Mouse (Mus musculus) neural tube, embryonic 12.5 days (tissue): Measurements from ENCODE around the gene Ghrhr. TPM values are rescaled to one million over a fixed set of nuclear protein-coding genes. Genes with fewer than 3 reads are reported as not detected.
A peak's percentile ranks its signal among the peaks of the same experiment; 100 is the strongest.

Experiments
- ATAC-seq: fragments of 200-750 bp; cut with Nextera tagmentation; 2 replicates; pipeline ENCODE4 v1.8.0; 2017; ENCODE audit warnings: low read depth, mild to moderate bottlenecking, moderate TSS enrichment, moderate library complexity; ENCODE audit not compliant: low FRiP score
- H3K27ac ChIP-seq: fragments of 300-500 bp; sonication (generic); 2 replicates; pipeline ENCODE4 v1.5.1; 2016
- H3K27me3 ChIP-seq: fragments of 300-500 bp; sonication (generic); replicated peaks from 2 replicates; pipeline ENCODE4 v1.6.1; 2016; ENCODE audit warnings: mild to moderate bottlenecking
- H3K36me3 ChIP-seq: fragments of 300-500 bp; sonication (generic); 2 replicates; pipeline ENCODE4 v1.6.1; 2016; ENCODE audit warnings: mild to moderate bottlenecking
- H3K4me1 ChIP-seq: fragments of 300-500 bp; sonication (generic); 2 replicates; pipeline ENCODE4 v1.6.1; 2016
- H3K4me2 ChIP-seq: fragments of 300-500 bp; sonication (generic); replicated peaks from 2 replicates; pipeline ENCODE4 v1.6.1; 2016; ENCODE audit warnings: mild to moderate bottlenecking
- H3K4me3 ChIP-seq: fragments of 300-500 bp; sonication (generic); 2 replicates; pipeline ENCODE4 v1.5.1; 2016
- H3K9ac ChIP-seq: fragments of 300-500 bp; sonication (generic); 2 replicates; pipeline ENCODE4 v1.6.1; 2016; ENCODE audit warnings: mild to moderate bottlenecking
- H3K9me3 ChIP-seq: fragments of 300-500 bp; sonication (generic); 2 replicates; pipeline ENCODE4 v1.6.1; 2016; ENCODE audit warnings: mild to moderate bottlenecking
- WGBS: fragments of 180-500 bp; shearing (Covaris S2); methylation state at CpG from one replicate; pipeline ENCODE4 v1.1.7; 2016; 5-methylcytosine and 5-hydroxymethylcytosine counted together
- polyA plus RNA-seq: library from polyadenylated mRNA; unstranded; fragments of >200 nt; fragmentation: Nextera tagmentation; extraction: Ambion mirVana; gene quantifications from 2 replicates; pipeline ENCODE4 v1.2.1, GENCODE M21; 2016

Ghrhr gene
- polyA plus RNA-seq, 1 experiment from 2014 or later: not detected

GRCm38 (mm10) chr6:55435266-55436159 lies 59.4 kb downstream of the Ghrhr start:
- peak; percentile 84 for ATAC-seq
- Histone ChIP-seq H3K36me3 (no peaks in the 10 kb centered on the region), H3K4me1 (peaks cover 30% of the 10 kb centered on the region), H3K9ac (no peak overlapping the region), H3K27me3 (no peaks in the 10 kb centered on the region), H3K27ac (no peak overlapping the region), H3K4me3 (no peak overlapping the region), H3K9me3 (no peaks in the 10 kb centered on the region), H3K4me2 (no peak overlapping the region)
- WGBS: 42% methylated on average over 8 of the region's 8 CpGs

- WGBS: 61% methylated on average over 3 of the region's 3 CpGs
- no peak for ATAC-seq
- H3K36me3 ChIP-seq: no peaks in the 10 kb centered on the region
- no peak overlapping the region for H3K4me3 ChIP-seq
- H3K27ac ChIP-seq: no peak overlapping the region
- peaks cover 30% of the 10 kb centered on the region for H3K4me1 ChIP-seq
- no peaks in the 10 kb centered on the region for H3K9me3 ChIP-seq
- H3K9ac ChIP-seq: no peak overlapping the region
- H3K27me3 ChIP-seq: no peaks in the 10 kb centered on the region
- H3K4me2 ChIP-seq: no peak overlapping the region
These were observed 61.8 kb downstream of the Ghrhr start for GRCm38 (mm10) chr6:55437919-55438318.

Other genes starting within 250 kb of the Ghrhr start
- 0.47 and 0.66 TPM in 2 replicates for gene Crhr2, start 243.3 kb upstream of the Ghrhr start, polyA plus RNA-seq
- not detected in 2 replicates for gene Inmt, start 201.3 kb upstream of the Ghrhr start, polyA plus RNA-seq
- 8.8 and 11.7 TPM in 2 replicates for gene Mindy4, start 172.9 kb upstream of the Ghrhr start, polyA plus RNA-seq
- 3.0 and 3.4 TPM in 2 replicates for gene Aqp1, start 39.9 kb upstream of the Ghrhr start, polyA plus RNA-seq
- gene Adcyap1r1, start 75.7 kb downstream of the Ghrhr start, polyA plus RNA-seq: 30.9 and 33.3 TPM in 2 replicates